Mouse (Mus musculus): ENCODE measurements around the gene Nadk2. TPM values are rescaled to one million over a fixed set of nuclear protein-coding genes. Genes with fewer than 3 reads are reported as not detected.

Gene Nadk2
- 10 to 100 TPM; 46.8 to 50.0 TPM for total RNA-seq (2021)
- long read RNA-seq, full-length matches to known transcripts: 8 of 55 reads
- long read RNA-seq, partial matches to known transcripts: 1 of 55 reads
- long read RNA-seq, other reads (novel, unspliced or antisense): 46 of 55 reads

DNA sequence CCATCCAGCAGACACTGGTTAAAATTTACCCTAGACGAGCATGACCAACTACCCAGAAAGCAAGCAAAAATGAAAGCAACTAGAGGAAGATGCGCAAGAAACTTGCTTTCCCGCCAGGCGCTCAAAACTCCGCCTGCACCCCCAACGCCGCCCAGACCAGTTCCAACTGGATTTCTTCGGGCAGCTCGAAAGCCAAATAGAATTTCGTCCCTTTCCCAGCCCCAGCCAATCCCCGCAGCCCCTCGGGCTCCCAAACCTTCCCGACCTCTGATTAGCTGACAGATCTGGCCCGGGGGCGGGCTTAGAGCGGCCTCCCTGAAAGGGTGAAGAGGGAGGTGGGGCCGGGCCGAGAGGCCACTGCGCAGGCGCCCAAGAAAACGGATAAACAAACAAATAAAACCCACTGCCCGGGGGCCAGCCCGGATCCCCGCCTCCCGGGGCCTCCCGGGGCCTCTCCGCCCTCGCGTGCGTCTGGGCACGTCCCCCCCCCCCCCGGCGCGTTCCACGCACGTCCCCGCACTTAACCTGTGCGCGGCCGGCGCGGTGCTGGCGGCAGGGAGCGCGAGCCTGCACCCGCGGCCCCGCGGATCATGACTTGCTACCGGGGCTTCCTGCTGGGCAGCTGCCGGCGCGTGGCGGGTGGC, at the start of gene Nadk2:
Gene Nadk2, plus strand, starts transcription at position 349 of the 644 bp plus-strand sequence.
- DNase-seq (ENCODE audit: low spot score in 2 of 2): peak; percentile 98

DNA sequence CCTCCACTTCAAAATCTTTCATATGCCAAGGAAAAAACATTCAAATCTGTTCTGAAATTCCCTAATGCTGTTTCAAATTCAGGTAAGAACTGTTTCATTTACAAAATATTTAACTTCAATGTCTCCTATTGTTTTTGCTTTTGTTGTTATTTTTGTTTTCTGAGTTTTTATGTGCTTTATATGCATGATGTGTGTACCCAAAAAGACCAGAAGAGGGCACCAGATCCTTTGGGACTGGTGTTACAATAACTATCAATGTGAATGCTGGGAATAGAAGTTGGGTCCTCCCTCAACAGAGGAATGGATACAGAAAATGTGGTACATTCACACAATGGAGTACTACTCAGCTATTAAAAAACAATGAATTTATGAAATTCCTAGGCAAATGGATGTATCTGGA, 15.4 kb upstream of the Nadk2 start:
- DNase-seq (ENCODE audit: low spot score in 2 of 2): no peak

DNA sequence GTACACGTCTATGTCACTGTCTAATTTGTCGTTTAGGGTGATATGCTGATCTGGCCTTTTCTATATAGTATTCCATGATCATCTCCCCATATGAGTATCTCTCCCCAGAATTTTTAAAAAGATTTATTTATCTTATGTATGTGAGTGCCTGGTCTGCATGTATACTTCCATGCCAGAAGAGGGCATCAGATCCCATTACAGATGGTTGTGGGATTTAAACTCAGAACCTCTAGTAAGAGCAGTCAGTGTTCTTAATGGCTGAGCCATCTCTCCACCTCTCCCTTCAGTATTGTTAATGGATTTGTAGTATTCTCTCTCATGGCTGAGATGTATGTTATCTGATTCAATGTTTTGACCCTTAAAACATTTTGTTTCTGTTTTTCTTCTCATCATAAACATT, 11.2 kb upstream of the Nadk2 start:
- no peak for DNase-seq (ENCODE audit: low spot score in 2 of 2)

DNA sequence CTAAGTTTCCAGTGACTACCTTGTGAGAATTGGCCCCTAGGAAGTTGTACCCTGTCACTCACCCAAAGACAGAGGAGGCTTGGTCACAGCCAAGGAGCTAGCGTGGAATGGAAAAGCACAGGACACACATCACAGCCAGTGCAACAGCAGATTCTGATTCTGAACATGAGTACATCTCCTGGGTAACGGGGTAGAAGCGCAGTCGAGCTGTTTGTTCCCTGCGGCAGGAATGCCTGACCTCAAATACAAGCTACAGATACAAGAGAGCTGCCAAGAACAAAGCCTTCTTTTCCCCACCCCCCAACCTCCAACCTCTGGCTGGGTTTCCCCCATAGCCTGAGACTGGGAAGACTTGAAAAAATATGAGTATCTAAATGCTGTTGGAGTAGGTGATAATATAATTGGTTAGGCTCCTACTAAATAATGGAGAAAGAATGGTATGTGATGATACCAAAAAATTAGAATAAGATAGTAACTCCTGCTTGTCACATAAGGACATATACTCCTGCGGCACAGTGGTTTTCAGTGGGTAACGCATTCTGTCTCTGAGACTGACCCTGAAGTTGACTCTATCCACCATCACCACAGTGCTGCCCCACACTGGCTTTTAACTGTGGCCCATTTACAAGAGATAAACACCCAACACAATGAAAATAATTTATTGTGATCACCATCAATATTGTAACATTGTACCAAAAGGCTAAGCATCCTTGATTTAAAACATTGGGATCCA, 9.7 kb upstream of the Nadk2 start:
- DNase-seq (ENCODE audit: low spot score in 2 of 2): peak; percentile 38 to 47

DNA sequence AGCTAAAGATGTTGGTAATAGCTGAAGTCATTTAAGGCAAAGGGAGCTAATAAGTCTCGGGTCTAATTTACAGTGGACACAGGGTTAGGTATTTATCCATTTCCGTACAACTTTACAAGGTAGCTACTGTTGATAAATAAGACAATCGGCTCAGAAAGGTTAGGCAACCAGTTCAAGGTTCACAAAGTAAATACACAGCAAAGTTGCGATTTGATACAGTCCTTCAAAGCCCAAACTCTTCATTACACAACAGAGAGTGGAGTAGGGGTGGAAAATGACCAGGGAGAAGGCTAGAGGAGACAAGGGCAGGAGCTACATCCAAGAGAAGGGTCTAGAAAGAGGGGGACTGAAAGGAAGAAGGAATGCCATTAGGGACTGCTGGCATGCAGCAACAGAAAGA, 2.2 kb upstream of the Nadk2 start:
- DNase-seq (ENCODE audit: low spot score in 2 of 2): no peak

DNA sequence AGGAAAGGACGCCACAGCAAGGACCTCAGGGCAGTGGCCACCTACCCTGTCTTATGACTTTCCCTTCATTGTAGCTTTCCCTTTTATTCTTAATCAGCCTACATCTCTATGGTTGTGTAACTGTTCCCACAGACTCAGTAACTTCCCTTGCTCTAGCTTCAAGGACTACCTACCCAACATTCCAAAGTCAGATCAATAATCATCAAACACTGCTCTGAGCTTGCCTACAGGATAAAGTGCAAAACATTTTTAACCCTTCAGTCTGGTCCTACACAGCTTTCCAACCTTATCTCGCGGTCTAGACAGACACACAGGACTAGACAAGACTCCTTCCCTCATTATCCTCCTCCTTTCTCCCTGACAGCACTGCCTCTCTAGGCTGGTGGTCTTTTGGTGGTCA, 707 bp upstream of the Nadk2 start:
- no peak for DNase-seq (ENCODE audit: low spot score in 2 of 2)

DNA sequence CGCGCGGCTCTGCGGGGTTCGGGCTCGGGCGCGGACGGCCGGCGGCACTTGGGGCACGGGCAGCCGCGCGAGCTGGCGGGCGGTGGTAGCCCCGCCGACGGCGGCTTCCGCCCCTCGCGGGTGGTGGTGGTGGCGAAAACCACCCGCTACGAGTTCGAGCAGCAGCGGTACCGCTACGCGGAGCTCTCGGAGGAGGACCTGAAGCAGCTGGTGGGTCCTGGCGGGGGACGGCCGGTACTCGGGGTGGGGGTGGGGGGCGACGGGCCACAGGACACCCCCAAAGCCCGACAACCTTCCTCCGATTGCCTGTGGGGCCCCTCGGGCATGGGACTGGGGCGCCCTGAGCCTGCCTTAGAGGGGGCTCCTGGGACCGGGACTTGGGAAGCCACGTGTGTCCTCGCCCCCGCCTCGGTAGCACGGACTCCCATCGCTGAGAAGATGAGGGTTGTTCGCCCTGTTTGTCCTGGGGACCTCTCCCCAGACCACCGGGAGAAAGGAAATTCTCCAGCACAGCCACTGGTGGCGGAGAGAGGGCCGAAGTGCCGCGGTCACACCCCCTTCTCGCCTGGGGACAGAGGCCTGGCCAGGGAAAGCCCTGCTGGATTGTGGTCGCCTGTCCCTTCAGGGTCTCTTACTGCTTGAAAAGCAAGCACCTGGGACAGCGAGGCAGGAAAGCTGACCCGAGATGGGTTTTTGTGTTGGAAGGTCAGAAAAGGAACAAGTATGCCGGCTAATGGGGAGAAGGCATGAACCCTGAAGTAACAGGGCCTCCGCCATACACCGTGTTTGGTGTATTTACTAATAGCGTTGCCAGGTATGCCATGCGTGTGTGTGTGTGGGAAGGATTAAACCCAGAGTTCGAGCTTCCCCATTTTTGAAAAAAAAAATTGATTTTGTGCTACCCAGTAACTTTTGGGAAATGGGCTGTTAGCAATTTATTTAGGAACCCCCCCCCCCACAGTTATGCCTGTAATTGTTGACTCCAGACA, 790 bp downstream of the Nadk2 start:
- peak; percentile 50 to 62 for DNase-seq (ENCODE audit: low spot score in 2 of 2)

DNA sequence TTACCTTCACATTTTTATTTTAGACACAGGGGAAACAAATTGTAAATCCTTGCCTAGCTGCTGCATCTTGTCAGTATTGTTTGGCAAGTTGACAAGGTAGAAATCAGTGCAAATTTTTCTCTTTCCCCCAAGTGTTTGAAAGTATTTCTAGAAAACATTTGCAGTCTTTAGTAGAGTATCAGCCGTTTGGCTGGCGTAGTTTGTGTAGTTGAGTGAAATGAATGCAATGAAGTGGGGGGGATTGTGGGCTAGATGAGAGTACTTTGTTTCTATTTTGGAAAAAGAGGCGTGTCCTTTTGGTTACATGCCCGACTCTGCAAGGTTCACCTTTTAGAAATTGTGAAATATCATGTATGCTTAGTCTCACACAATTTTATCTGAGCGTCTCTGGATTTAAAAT, 1.6 kb downstream of the Nadk2 start:
- DNase-seq (ENCODE audit: low spot score in 2 of 2): no peak

DNA sequence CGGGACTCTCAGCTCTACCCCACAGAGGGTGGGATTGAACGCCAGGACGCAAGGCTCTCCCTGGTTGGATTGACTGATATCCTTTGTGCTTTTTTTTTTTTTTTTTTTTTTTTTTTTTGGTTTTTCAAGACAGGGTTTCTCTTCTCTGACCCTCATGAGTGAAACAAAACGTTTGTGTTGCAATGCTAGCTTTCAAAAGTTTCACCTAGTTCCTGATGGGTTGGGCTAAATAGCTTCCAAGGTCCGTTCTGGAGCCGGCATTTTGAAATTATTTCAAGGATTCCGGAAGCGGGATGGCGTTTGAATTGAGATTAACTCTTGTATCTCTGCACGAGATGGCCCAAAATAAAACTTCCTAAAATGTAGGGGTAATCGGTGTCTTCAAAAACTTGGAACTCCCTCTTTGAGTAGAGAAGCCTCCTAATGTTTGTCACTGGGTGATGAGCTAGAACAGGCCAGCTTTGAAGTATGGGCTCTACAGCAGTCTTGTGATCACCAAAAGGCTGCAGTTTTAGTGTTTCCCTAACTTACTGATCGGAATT, 2.1 kb downstream of the Nadk2 start:
- DNase-seq (ENCODE audit: low spot score in 2 of 2): no peak

DNA sequence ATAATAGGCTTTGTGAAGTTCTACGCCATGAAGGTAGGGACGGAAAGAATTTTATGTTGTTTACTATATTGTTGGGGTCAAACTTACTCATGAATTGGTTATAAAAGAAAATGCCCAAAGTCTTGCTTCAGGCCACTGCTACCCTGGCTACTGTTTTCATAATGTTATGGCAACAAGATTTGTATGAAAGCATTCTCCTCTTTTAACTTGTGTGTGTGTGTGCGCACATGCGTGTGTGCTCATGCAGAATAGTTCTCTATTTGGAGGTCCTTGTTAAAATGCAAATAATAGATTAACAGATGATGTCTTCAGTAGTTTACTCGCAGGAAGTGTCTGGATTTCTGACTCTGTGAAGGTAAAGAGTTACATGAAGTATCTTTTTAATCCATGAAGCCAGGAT, 2.6 kb downstream of the Nadk2 start:
- no peak for DNase-seq (ENCODE audit: low spot score in 2 of 2)

DNA sequence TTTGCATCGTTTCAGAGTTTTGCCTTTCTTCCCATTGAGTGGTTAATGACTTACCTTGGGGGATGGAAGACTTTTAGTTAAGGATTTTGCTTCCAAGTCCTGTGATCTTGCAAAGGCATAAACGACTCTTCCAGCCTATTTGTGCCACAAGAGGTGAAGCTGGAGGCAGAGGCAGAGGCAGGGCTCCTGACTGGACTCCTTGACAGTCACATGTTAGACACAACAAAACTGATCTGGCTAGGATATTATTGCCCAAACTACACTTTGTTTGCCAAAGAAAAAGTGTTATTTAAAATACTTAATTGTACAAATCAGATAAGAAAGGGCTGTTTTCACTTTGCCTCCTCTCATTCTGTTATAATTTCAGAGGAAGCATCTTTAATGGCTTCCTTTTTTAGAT, 3.1 kb downstream of the Nadk2 start:
- no peak for DNase-seq (ENCODE audit: low spot score in 2 of 2)

DNA sequence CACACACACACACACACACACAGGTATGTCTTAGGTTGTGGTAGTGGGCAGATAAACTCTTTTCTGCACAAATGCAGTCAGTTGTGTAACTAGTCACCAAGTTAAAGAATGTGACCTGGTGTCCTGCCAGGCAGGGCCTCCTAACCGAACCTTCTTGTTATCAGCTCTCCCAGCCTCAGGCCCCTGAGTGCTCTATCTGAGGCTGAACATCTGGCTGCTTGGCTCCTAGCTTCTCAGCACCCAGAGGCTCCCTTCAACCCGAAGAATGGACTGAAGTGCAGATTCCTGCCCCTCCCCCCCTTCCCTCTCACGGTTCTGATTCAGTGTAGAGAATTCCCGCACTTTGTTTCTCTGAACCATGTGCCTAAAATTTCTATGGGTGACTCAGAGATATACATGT, 3.6 kb downstream of the Nadk2 start:
- DNase-seq (ENCODE audit: low spot score in 2 of 2): no peak

DNA sequence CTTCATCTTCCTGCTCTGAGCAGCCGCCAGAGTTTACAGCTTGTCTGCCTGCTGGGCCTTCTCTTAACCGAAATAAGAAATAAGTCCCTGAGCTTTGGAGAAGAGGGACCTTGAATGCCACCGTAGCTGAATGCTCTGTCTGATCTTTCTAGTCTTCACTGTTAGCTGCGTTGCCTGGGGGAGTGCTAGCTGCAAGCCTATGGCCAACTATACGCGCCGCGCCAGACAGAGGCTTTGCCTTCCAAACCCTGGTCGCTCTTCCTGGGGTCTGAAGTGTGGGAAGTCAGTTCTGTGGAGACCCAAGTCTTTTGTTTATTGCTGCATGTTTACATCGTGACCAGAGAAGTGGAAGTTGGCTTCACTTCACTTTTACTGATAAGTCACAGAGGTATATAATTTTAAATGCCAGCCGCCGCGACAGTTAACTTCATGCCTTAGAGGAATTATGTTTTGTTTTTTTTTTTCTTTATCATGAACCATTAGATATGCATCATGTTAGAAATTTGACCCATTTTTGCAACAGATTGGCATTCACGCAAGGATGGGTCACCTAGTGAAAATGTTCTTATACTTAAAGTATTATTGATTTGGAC, 4.6 kb downstream of the Nadk2 start:
- DNase-seq (ENCODE audit: low spot score in 2 of 2): no peak

DNA sequence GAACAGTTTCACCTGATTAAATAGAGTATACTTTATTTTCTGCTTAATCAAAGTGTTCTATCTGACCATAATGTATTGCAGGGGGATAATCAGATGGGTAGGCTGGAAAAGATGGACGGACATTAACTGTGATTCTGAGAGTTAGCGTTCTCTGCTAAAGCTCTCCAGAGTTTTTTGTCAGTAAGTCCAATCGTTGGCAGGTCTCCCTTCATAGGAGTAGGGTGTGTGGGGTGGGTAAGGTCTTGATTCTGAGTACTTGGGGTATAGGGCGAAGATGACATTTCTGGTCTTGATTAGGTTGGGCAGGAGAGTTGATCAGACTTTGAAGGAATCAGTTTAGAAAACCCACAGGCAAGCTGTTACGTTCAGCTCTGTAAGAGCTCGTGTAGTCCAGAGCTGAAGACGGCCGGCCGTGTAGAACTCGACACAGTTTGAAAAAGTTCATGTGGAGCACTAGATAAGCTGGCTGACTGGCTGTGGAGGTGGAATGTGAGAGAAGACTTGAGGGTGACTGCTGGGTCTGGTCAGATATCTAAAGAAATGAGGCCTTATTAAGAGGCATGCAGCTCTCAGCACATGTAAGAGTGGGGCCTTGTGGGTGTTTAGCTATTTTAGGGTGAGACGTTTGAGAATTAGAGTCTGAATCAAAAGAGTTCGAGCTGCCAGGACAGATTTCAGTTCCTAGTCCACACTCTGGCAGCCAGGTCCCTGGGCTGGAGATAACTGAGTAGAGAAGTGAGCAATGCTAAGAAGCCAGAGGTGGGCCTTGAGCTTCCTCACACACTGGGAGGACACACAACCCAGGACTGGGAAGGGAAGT, 7.6 kb downstream of the Nadk2 start:
- DNase-seq (ENCODE audit: low spot score in 2 of 2): no peak

DNA sequence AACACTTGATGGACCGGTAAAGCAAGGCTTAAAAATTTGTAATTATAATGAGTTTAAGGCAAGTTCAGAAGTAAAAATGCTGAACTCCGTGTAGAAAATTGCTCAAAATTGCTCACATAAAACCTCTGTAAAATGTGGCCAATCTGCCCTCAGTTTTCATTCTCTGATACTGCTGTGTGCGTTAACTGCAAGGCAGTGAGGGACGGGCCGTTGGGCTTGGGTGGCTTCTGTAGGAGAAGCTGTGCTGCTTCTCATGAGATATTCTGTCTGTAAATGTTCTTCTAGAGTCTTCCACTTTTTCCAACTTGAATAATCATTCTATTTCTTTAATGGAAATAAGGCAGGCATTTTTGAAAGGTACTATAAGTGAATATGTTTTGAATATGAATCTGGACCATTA, 8.6 kb downstream of the Nadk2 start:
- no peak for DNase-seq (ENCODE audit: low spot score in 2 of 2)

DNA sequence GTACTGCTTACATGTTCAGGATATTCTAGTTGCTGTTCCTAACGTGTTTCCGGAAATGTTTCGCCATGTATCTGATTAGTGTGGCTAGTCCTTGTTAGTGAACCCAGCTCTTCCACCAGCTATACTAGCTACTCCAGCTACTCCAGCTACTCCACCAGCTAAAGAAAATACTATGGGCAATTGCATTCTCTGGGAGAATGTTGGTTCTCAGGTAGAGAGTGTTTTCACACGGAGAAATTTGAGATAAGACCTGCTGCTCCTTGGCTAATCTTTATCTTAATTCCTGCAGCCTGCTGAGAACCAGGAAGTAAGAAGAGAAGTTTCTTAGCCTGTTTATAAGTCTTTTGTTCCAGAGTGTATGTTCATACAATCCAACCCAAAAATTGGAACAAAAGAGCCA, 9.1 kb downstream of the Nadk2 start:
- no peak for DNase-seq (ENCODE audit: low spot score in 2 of 2)

DNA sequence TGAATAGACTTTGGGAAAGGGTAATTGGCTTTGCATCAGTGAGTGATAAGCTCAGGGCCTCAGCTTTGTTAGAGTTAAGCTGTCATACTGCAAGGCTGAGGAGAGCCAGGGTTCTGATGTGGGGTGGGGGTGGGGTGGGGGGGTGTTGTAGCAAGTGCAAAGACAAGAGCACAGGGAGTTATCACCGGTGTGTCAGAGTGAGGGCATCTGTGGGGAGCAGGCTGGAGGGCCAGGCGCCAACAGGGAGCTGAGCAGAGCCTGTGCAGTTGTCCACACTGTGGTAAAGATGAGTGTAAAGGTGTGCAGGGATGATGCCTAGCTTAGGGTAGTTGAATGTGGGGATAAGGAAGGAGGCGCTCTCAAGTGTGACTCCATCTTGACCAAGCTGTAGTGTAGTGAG, 10.2 kb downstream of the Nadk2 start:
- DNase-seq (ENCODE audit: low spot score in 2 of 2): no peak

DNA sequence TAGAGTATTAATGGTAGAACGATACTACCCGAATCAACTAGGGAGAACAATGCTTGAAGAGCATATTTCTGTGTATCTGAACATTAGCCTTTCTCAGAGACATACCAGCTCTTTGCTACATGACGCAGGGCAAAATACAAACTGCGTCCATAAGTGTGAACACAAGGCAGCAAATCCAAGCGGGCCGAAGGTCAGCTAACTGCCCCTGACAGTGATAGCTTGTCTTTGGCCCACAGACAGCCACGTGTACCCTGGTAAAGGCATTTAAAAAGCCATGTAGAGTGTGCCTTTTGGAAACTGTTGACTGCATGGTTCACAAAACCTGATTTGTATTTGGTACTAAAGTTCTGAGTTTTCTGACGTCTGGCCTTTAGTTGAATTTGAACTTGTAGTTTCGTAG, 11.7 kb downstream of the Nadk2 start:
- DNase-seq (ENCODE audit: low spot score in 2 of 2): no peak

DNA sequence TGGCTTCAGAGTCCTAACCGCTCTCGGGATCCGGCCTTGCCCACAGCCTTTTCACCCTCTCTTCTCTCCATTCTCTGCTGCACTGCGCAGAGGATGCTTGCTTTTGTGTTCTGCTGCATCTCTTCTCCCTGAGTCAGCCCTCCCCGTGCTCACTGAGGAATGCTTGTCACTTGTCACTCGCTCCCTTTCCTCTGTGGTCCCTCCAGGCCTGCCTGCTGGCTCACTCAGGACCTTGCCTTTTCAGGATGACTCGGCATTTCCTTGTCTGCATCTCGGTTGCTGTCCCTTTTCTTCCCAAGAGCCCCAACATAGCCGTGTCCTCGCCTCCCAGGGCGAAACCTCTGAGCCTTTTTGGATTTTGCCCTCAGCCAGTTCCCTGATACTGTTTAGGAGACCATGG, 15.8 kb downstream of the Nadk2 start:
- DNase-seq (ENCODE audit: low spot score in 2 of 2): no peak

DNA sequence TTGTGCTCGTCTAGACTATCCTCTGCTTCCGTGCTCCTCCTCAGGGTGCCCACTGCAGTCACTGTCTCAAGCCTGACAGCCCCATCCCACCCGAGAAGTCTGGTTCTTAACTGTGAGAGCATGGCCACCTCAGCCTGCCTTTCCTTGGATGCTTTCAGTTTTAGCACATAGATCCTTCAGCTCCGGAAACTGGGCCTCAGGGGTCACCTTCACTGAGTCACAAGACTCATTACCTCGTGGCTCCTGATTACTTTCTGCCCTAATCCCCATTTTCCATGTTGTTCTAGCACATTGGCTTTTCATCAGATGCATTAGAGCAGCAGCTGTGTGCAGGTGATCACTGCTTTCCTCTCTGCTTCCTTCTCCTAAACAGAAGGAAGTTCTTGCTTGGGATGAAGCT, 16.4 kb downstream of the Nadk2 start:
- no peak for DNase-seq (ENCODE audit: low spot score in 2 of 2)

All from layer of hippocampus, postnatal 10 days (tissue).